Mouse (Mus musculus) neural tube, embryonic 11.5 days (tissue): ENCODE measurements around the gene Tldc2. TPM values are rescaled to one million over a fixed set of nuclear protein-coding genes. Genes with fewer than 3 reads are reported as not detected.

Experiments used
- ATAC-seq: fragments of 200-750 bp; cut with Nextera tagmentation; 2 replicates; pipeline ENCODE4 v1.8.0; 2017; ENCODE audit warnings: moderate number of reproducible peaks, mild to moderate bottlenecking, moderate TSS enrichment, moderate library complexity; ENCODE audit not compliant: insufficient read depth, low FRiP score, low TSS enrichment
- DNase-seq: peaks from one replicate; pipeline ENCODE4 v3.0.0-alpha.2; 2015; ENCODE audit warnings: low spot score
- H3K27ac ChIP-seq: fragments of 300-500 bp; sonication (generic); 2 replicates; pipeline ENCODE4 v1.5.1; 2014; ENCODE audit warnings: low read depth, mild to moderate bottlenecking, low read length
- H3K27me3 ChIP-seq: fragments of 300-500 bp; sonication (generic); 2 replicates; pipeline ENCODE4 v1.6.1; 2014; ENCODE audit warnings: mild to moderate bottlenecking, low read length, mixed read lengths; ENCODE audit not compliant: control insufficient read depth, insufficient read depth
- H3K36me3 ChIP-seq: fragments of 300-500 bp; sonication (generic); 2 replicates; pipeline ENCODE4 v1.6.1; 2014; ENCODE audit warnings: mild to moderate bottlenecking, low read length, moderate library complexity, mixed read lengths; ENCODE audit not compliant: control insufficient read depth, insufficient read depth
- H3K4me1 ChIP-seq: fragments of 300-500 bp; sonication (generic); 2 replicates; pipeline ENCODE4 v1.6.1; 2014; ENCODE audit warnings: low read length, mixed read lengths; ENCODE audit not compliant: control insufficient read depth, insufficient read depth
- H3K4me2 ChIP-seq: fragments of 300-500 bp; sonication (generic); 2 replicates; pipeline ENCODE4 v1.6.1; 2014; ENCODE audit warnings: low read depth, mild to moderate bottlenecking, moderate library complexity
- H3K4me3 ChIP-seq: fragments of 300-500 bp; sonication (generic); 2 replicates; pipeline ENCODE4 v1.5.1; 2014; ENCODE audit warnings: low read depth, low read length
- H3K9ac ChIP-seq: fragments of 300-500 bp; sonication (generic); 2 replicates; pipeline ENCODE4 v1.6.1; 2014; ENCODE audit warnings: mild to moderate bottlenecking, low read length
- H3K9me3 ChIP-seq: fragments of 300-500 bp; sonication (generic); 2 replicates; pipeline ENCODE4 v1.6.1; 2016; ENCODE audit warnings: low read length; ENCODE audit not compliant: control insufficient read depth
- WGBS: fragments of 180-500 bp; shearing (Covaris S2); extraction: QIAGEN DNeasy Blood & Tissue Kit; methylation state at CpG from one replicate; pipeline ENCODE4 v1.1.7; 2014; 5-methylcytosine and 5-hydroxymethylcytosine counted together
- polyA plus RNA-seq: library from polyadenylated mRNA; unstranded; fragments of >200 nt; fragmentation: Nextera tagmentation; extraction: Ambion mirVana; gene quantifications from 2 replicates; pipeline ENCODE4 v1.2.1, GENCODE M21; 2014

Tldc2 gene
- polyA plus RNA-seq, 1 experiment from 2014 or later = not detected

- H3K4me3 ChIP-seq = no peak overlapping the region
- H3K9ac ChIP-seq = no peak overlapping the region
- H3K36me3 ChIP-seq = no peaks in the 10 kb centered on the region
- no peaks in the 10 kb centered on the region for H3K9me3 ChIP-seq
- H3K4me1 ChIP-seq = no peaks in the 10 kb centered on the region
- ATAC-seq (no peak), DNase-seq (no peak)
- H3K27ac ChIP-seq = no peak overlapping the region
- WGBS = 91% methylated on average over 9 of the region's 9 CpGs
- no peak overlapping the region for H3K4me2 ChIP-seq
- H3K27me3 ChIP-seq = no peaks in the 10 kb centered on the region
Measured at GRCm38 (mm10) chr2:157137959-157138731, 51.3 kb downstream of the Tldc2 start.

GRCm38 (mm10) chr2:157138808-157139207 is 52.0 kb downstream of the Tldc2 start:
- 90% methylated on average over 5 of the region's 5 CpGs for WGBS
- Histone ChIP-seq H3K4me2 (no peak overlapping the region), H3K27ac (no peak overlapping the region), H3K4me3 (no peak overlapping the region), H3K9ac (no peak overlapping the region), H3K9me3 (no peaks in the 10 kb centered on the region), H3K27me3 (no peaks in the 10 kb centered on the region), H3K4me1 (no peaks in the 10 kb centered on the region), H3K36me3 (no peaks in the 10 kb centered on the region)
- no peak for DNase-seq
- ATAC-seq = no peak

GRCm38 (mm10) chr2:157139251-157139802 is 52.5 kb downstream of the Tldc2 start:
- DNase-seq (no peak), ATAC-seq (no peak)
- Histone ChIP-seq H3K9me3 (no peaks in the 10 kb centered on the region), H3K36me3 (no peaks in the 10 kb centered on the region), H3K9ac (no peak overlapping the region), H3K4me3 (no peak overlapping the region), H3K27me3 (no peaks in the 10 kb centered on the region), H3K4me2 (no peak overlapping the region), H3K27ac (no peak overlapping the region), H3K4me1 (no peaks in the 10 kb centered on the region)
- 90% methylated on average over 5 of the region's 5 CpGs for WGBS

- no peak for DNase-seq
- no peak overlapping the region for H3K4me2 ChIP-seq
- no peaks in the 10 kb centered on the region for H3K9me3 ChIP-seq
- no peak overlapping the region for H3K9ac ChIP-seq
- H3K27ac ChIP-seq = no peak overlapping the region
- ATAC-seq = no peak
- H3K4me1 ChIP-seq = no peaks in the 10 kb centered on the region
- H3K4me3 ChIP-seq = no peak overlapping the region
- 86% methylated on average over 4 of the region's 4 CpGs for WGBS
- no peaks in the 10 kb centered on the region for H3K36me3 ChIP-seq
- H3K27me3 ChIP-seq = no peaks in the 10 kb centered on the region
Measured at GRCm38 (mm10) chr2:157141962-157142361, 55.1 kb downstream of the Tldc2 start.

- no peak overlapping the region for H3K27ac ChIP-seq
- H3K9me3 ChIP-seq = no peaks in the 10 kb centered on the region
- 83% methylated on average over 5 of the region's 5 CpGs for WGBS
- H3K36me3 ChIP-seq = no peaks in the 10 kb centered on the region
- H3K27me3 ChIP-seq = no peaks in the 10 kb centered on the region
- H3K4me3 ChIP-seq = no peak overlapping the region
- no peaks in the 10 kb centered on the region for H3K4me1 ChIP-seq
- ATAC-seq (no peak), DNase-seq (no peak)
- no peak overlapping the region for H3K4me2 ChIP-seq
- H3K9ac ChIP-seq = no peak overlapping the region
Measured at GRCm38 (mm10) chr2:157144132-157144531, 57.3 kb downstream of the Tldc2 start.

GRCm38 (mm10) chr2:157145173-157145572 is 58.3 kb downstream of the Tldc2 start:
- ATAC-seq = no peak
- Histone ChIP-seq H3K27me3 (no peaks in the 10 kb centered on the region), H3K4me3 (no peak overlapping the region), H3K9ac (no peak overlapping the region), H3K9me3 (no peaks in the 10 kb centered on the region), H3K4me1 (no peaks in the 10 kb centered on the region), H3K27ac (no peak overlapping the region), H3K4me2 (no peak overlapping the region), H3K36me3 (peaks cover 2% of the 10 kb centered on the region; the same call in 1 of the 2 replicates)
- no peak for DNase-seq
- WGBS = 96% methylated on average over 1 of the region's 1 CpGs

Other genes with a start within 250 kb of the Tldc2 start
- 85.1 and 92.7 TPM in 2 replicates for gene Tgif2, start 247.0 kb upstream of the Tldc2 start, polyA plus RNA-seq
- 4.9 and 5.6 TPM in 2 replicates for gene 4930518I15Rik, start 229.1 kb upstream of the Tldc2 start, polyA plus RNA-seq
- gene Rab5if, start 223.9 kb upstream of the Tldc2 start, polyA plus RNA-seq = 172 and 183 TPM in 2 replicates
- 0.44 and 0.74 TPM in 2 replicates for gene Sla2, start 199.9 kb upstream of the Tldc2 start, polyA plus RNA-seq
- 54.2 and 58.9 TPM in 2 replicates for gene Ndrg3, start 95.0 kb upstream of the Tldc2 start, polyA plus RNA-seq
- 41.6 and 48.7 TPM in 2 replicates for gene Dsn1, start 79.9 kb upstream of the Tldc2 start, polyA plus RNA-seq
- 6.6 and 7.6 TPM in 2 replicates for gene Soga1, start 7.8 kb upstream of the Tldc2 start, polyA plus RNA-seq
- gene Samhd1, start 48.2 kb downstream of the Tldc2 start, polyA plus RNA-seq = 18.7 and 22.8 TPM in 2 replicates
- 29.3 and 31.0 TPM in 2 replicates for gene Rbl1, start 117.5 kb downstream of the Tldc2 start, polyA plus RNA-seq
- 261 and 267 TPM in 2 replicates for gene Rpn2, start 192.0 kb downstream of the Tldc2 start, polyA plus RNA-seq
- gene Mroh8, start 192.5 kb downstream of the Tldc2 start, polyA plus RNA-seq = 0.73 and 0.95 TPM in 2 replicates